7 mouse cellular contexts compared by ENCODE assay signal in the genomic region with DNA sequence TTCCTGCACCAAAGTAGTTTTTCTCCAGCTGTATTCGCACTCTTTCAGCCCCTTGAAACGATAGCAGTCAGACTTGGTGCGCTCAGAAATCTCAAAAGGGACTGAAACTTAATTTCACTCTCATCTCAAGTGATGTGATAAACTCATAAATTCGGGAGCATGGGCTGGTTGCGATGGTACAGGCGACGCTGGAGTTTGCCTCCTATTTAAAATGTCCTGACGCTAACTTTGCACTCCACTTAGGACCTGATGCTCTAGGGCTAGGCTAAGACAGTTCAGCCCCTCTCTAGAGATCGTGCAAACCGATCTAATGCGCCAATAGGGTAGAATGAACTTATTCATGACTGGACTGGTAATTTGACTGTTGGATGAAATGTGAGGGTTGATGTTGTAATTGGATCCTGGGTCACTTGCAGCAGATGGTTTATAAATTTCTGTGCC. TPM values are rescaled to one million over a fixed set of nuclear protein-coding genes. Genes with fewer than 3 reads are reported as not detected.
DNase-seq lines count a peak whose midpoint lies in the region; ATAC-seq and TF ChIP-seq lines count a peak whose summit lies in the region.

No protein-coding gene starts in this region.

- H3K36me3 ChIP-seq in lung, embryonic 15.5 days: no peaks in the 10 kb centered on the region
- no peaks in the 10 kb centered on the region for H3K36me3 ChIP-seq in forebrain, postnatal 0 days (ENCODE audit: insufficient read depth)
- no peaks in the 10 kb centered on the region for H3K36me3 ChIP-seq in macrophage (ENCODE audit: inconsistent target)

- H3K27me3 ChIP-seq in lung, embryonic 15.5 days: no peaks in the 10 kb centered on the region
- H3K27me3 ChIP-seq in forebrain, postnatal 0 days (ENCODE audit: insufficient read depth, low read length): no peaks in the 10 kb centered on the region

- H3K9ac ChIP-seq in lung, embryonic 15.5 days: peak overlapping the region; percentile 96
- H3K9ac ChIP-seq in forebrain, postnatal 0 days: peak overlapping the region; percentile 100

- H3K79me2 ChIP-seq in macrophage (ENCODE audit: inconsistent target): peaks cover 61% of the 10 kb centered on the region

- TF ChIP-seq CTCF in bone marrow, adult 2 months (IDR thresholded peaks at IDR 0.05; ENCODE audit: control insufficient read depth, insufficient read depth, low read length): no peak
- no peak for TF ChIP-seq CTCF in forebrain, postnatal 0 days (IDR thresholded peaks at IDR 0.05; ENCODE audit: low read depth)

- peaks cover 32% of the 10 kb centered on the region for H3K4me1 ChIP-seq in lung, embryonic 15.5 days
- H3K4me1 ChIP-seq in bone marrow, adult 2 months (ENCODE audit: control insufficient read depth, insufficient read depth, low read length): peaks cover 2% of the 10 kb centered on the region
- H3K4me1 ChIP-seq in forebrain, postnatal 0 days (ENCODE audit: insufficient read depth): peaks cover 13% of the 10 kb centered on the region

- no peak for TF ChIP-seq POLR2A in bone marrow, adult 2 months (IDR thresholded peaks at IDR 0.05; ENCODE audit: borderline replicate concordance, control insufficient read depth, low read depth, low read length)

- no peak for ATAC-seq in lung, embryonic 15.5 days (ENCODE audit: borderline replicate concordance, extremely low read depth, low FRiP score, low TSS enrichment)
- no peak for ATAC-seq in forebrain, postnatal 0 days

- no peaks in the 10 kb centered on the region for H3K9me3 ChIP-seq in lung, embryonic 15.5 days
- no peaks in the 10 kb centered on the region for H3K9me3 ChIP-seq in forebrain, postnatal 0 days (ENCODE audit: low read length)

- WGBS in lung, embryonic 15.5 days: under 1% methylated on average over 11 of the region's 11 CpGs
- WGBS in bone marrow, adult 2 months: under 1% methylated on average over 11 of the region's 11 CpGs
- WGBS in forebrain, postnatal 0 days: under 1% methylated on average over 11 of the region's 11 CpGs
- 0% methylated on average over 11 of the region's 11 CpGs for WGBS in macrophage (ENCODE audit: missing documents)

- H3K27ac ChIP-seq in lung, embryonic 15.5 days: peak overlapping the region; percentile 100
- peak overlapping the region; percentile 100 for H3K27ac ChIP-seq in bone marrow, adult 2 months (ENCODE audit: control insufficient read depth, insufficient read depth, low read depth, low read length, poor library complexity)
- H3K27ac ChIP-seq in forebrain, postnatal 0 days (ENCODE audit: low read depth, low read length): peak overlapping the region; percentile 100
- peak overlapping the region; percentile 58 for H3K27ac ChIP-seq in macrophage

- H3K4me3 ChIP-seq in lung, embryonic 15.5 days: peak overlapping the region; percentile 64
- H3K4me3 ChIP-seq in bone marrow, adult 2 months (replicated peaks; ENCODE audit: control insufficient read depth, low read depth, low read length): peak overlapping the region; percentile 82
- peak overlapping the region; percentile 97 for H3K4me3 ChIP-seq in forebrain, postnatal 0 days (ENCODE audit: low read depth, low read length)
- peak overlapping the region; percentile 65 for H3K4me3 ChIP-seq in macrophage (ENCODE audit: inconsistent target)

- DNase-seq in lung, postnatal 14 days: no peak
- DNase-seq in forebrain, postnatal 0 days: peak; percentile 26
- DNase-seq in layer of hippocampus, postnatal 25 days (ENCODE audit: extremely low spot score in 1 of 2, low spot score in 1 of 2): no peak
- no peak for DNase-seq in ovary, adult 18-20 months (ENCODE audit: low spot score)

- H3K4me2 ChIP-seq in lung, embryonic 15.5 days: peak overlapping the region; percentile 72
- H3K4me2 ChIP-seq in forebrain, postnatal 0 days (ENCODE audit: low read depth): peak overlapping the region; percentile 62

RNA-seq across cellular contexts. Expression of gene Agrp, which starts 0.4 kb away (rescaled TPM):
- polyA plus RNA-seq in lung, embryonic 15.5 days (2015; fragmentation: Nextera tagmentation; extraction: Ambion mirVana): 0.69 and 0.79 TPM in 2 replicates
- polyA plus RNA-seq in bone marrow, adult 2 months (2011; ENCODE audit: insufficient read depth, insufficient read length, low replicate concordance, missing spikeins): not detected in 2 replicates
- 1.5 TPM in 1 of 2 replicates, not detected in the other for total RNA-seq in forebrain, postnatal 0 days (2014; rRNA removed)
- 0.62 and 0.90 TPM in 2 replicates for polyA plus RNA-seq in forebrain, postnatal 0 days (2015; fragmentation: Nextera tagmentation; extraction: Ambion mirVana)
- total RNA-seq in macrophage (2018; cell fraction: chromatin; rRNA removed): not detected
- not detected for total RNA-seq in macrophage (2018; cell fraction: cytosol; rRNA removed)
- total RNA-seq in macrophage (2018; cell fraction: nucleus; rRNA removed): not detected
- not detected in 3 replicates for polyA plus RNA-seq in macrophage (2018)
- total RNA-seq in layer of hippocampus, postnatal 25 days (2021): not detected

RNA-seq across cellular contexts. Expression of gene Ctcf, which starts 1.3 kb away (rescaled TPM):
- 131 and 140 TPM in 2 replicates for polyA plus RNA-seq in lung, embryonic 15.5 days (2015; fragmentation: Nextera tagmentation; extraction: Ambion mirVana)
- 77.0 and 79.4 TPM in 2 replicates for polyA plus RNA-seq in bone marrow, adult 2 months (2011; ENCODE audit: insufficient read depth, insufficient read length, low replicate concordance, missing spikeins)
- 39.5 and 52.5 TPM in 2 replicates for total RNA-seq in forebrain, postnatal 0 days (2014; rRNA removed)
- polyA plus RNA-seq in forebrain, postnatal 0 days (2015; fragmentation: Nextera tagmentation; extraction: Ambion mirVana): 67.9 and 86.0 TPM in 2 replicates
- total RNA-seq in macrophage (2018; cell fraction: chromatin; rRNA removed): 100 to 1,000 TPM in 9 of 26 experiments, 10 to 100 TPM in 17; 32.2 to 135 (median 83.9) TPM
- total RNA-seq in macrophage (2018; cell fraction: cytosol; rRNA removed): 10 to 100 TPM; 21.4 to 50.1 (median 40.2) TPM
- 10 to 100 TPM; 31.0 to 89.2 (median 50.9) TPM for total RNA-seq in macrophage (2018; cell fraction: nucleus; rRNA removed)
- polyA plus RNA-seq in macrophage (2018): 38.0 to 50.3 TPM (median 38.3 TPM) in 3 replicates
- total RNA-seq in layer of hippocampus, postnatal 25 days (2021): 10 to 100 TPM; 63.3 to 71.7 TPM

RNA-seq across cellular contexts. Expression of gene Ripor1, which starts 32.6 kb away (rescaled TPM):
- polyA plus RNA-seq in lung, embryonic 15.5 days (2015; fragmentation: Nextera tagmentation; extraction: Ambion mirVana): 30.6 and 34.1 TPM in 2 replicates
- polyA plus RNA-seq in bone marrow, adult 2 months (2011; ENCODE audit: insufficient read depth, insufficient read length, low replicate concordance, missing spikeins): 11.9 and 23.1 TPM in 2 replicates
- 9.2 and 10.6 TPM in 2 replicates for total RNA-seq in forebrain, postnatal 0 days (2014; rRNA removed)
- 37.2 and 37.4 TPM in 2 replicates for polyA plus RNA-seq in forebrain, postnatal 0 days (2015; fragmentation: Nextera tagmentation; extraction: Ambion mirVana)
- 10 to 100 TPM in 16 of 26 experiments, 1 to 10 TPM in 10; 2.0 to 47.5 (median 12.8) TPM for total RNA-seq in macrophage (2018; cell fraction: chromatin; rRNA removed)
- 10 to 100 TPM in 19 of 26 experiments, 1 to 10 TPM in 7; 7.1 to 21.1 (median 11.2) TPM for total RNA-seq in macrophage (2018; cell fraction: cytosol; rRNA removed)
- 10 to 100 TPM in 11 of 26 experiments, 1 to 10 TPM in 15; 4.1 to 36.0 (median 9.4) TPM for total RNA-seq in macrophage (2018; cell fraction: nucleus; rRNA removed)
- 13.3 to 20.5 TPM (median 14.5 TPM) in 3 replicates for polyA plus RNA-seq in macrophage (2018)
- 10 to 100 TPM; 83.2 to 92.9 TPM for total RNA-seq in layer of hippocampus, postnatal 25 days (2021)

RNA-seq across cellular contexts. Expression of gene Carmil2, which starts 48.5 kb away (rescaled TPM):
- polyA plus RNA-seq in lung, embryonic 15.5 days (2015; fragmentation: Nextera tagmentation; extraction: Ambion mirVana): 0.77 and 1.4 TPM in 2 replicates
- polyA plus RNA-seq in bone marrow, adult 2 months (2011; ENCODE audit: insufficient read depth, insufficient read length, low replicate concordance, missing spikeins): 21.2 and 42.6 TPM in 2 replicates
- total RNA-seq in forebrain, postnatal 0 days (2014; rRNA removed): 4.4 and 5.6 TPM in 2 replicates
- 21.5 and 28.0 TPM in 2 replicates for polyA plus RNA-seq in forebrain, postnatal 0 days (2015; fragmentation: Nextera tagmentation; extraction: Ambion mirVana)
- 1 to 10 TPM in 11 of 26 experiments, under 1 TPM in 14, not detected in 1; 0.28 to 2.9 (median 0.86) TPM for total RNA-seq in macrophage (2018; cell fraction: chromatin; rRNA removed)
- under 1 TPM in 17 of 26 experiments, not detected in 9; 0.03 to 0.10 (median 0.06) TPM for total RNA-seq in macrophage (2018; cell fraction: cytosol; rRNA removed)
- 1 to 10 TPM in 5 of 26 experiments, under 1 TPM in 20, not detected in 1; 0.12 to 1.6 (median 0.60) TPM for total RNA-seq in macrophage (2018; cell fraction: nucleus; rRNA removed)
- polyA plus RNA-seq in macrophage (2018): 0.13 TPM in 1 of 3 replicates, not detected in the others
- 10 to 100 TPM; 70.2 to 79.8 TPM for total RNA-seq in layer of hippocampus, postnatal 25 days (2021)
